Mouse (Mus musculus) midbrain, embryonic 10.5 days (tissue): ENCODE measurements around the gene Esrra. TPM values are rescaled to one million over a fixed set of nuclear protein-coding genes. Genes with fewer than 3 reads are reported as not detected.
"Not testable (repeated sequence)": the region's sequence is repeated elsewhere in the genome, so short reads cannot be mapped to it uniquely, and the experiment has no call there.

ENCODE experiments used
- DNase-seq: peaks from one replicate; pipeline ENCODE4 v3.0.0-alpha.2; 2017; ENCODE audit warnings: low spot score
- H3K27ac ChIP-seq: fragments of 300-500 bp; sonication (generic); replicated peaks from 2 replicates; pipeline ENCODE4 v1.5.1; 2016; ENCODE audit warnings: mild to moderate bottlenecking
- H3K27me3 ChIP-seq: fragments of 300-500 bp; sonication (generic); 2 replicates; pipeline ENCODE4 v1.6.1; 2016; ENCODE audit warnings: low read depth, mild to moderate bottlenecking; ENCODE audit not compliant: poor library complexity, severe bottlenecking
- H3K36me3 ChIP-seq: fragments of 300-500 bp; sonication (generic); 2 replicates; pipeline ENCODE4 v1.6.1; 2016; ENCODE audit warnings: mild to moderate bottlenecking, moderate library complexity
- H3K4me1 ChIP-seq: fragments of 300-500 bp; sonication (generic); 2 replicates; pipeline ENCODE4 v1.6.1; 2016
- H3K4me3 ChIP-seq: fragments of 300-500 bp; sonication (generic); 2 replicates; pipeline ENCODE4 v1.5.1; 2016; ENCODE audit warnings: mild to moderate bottlenecking, moderate library complexity
- H3K9me3 ChIP-seq: fragments of 300-500 bp; sonication (generic); replicated peaks from 2 replicates; pipeline ENCODE4 v1.6.1; 2016; ENCODE audit warnings: mild to moderate bottlenecking
- WGBS: fragments of 180-500 bp; shearing (Covaris S2); methylation state at CpG from one replicate; pipeline ENCODE4 v1.1.7; 2016; 5-methylcytosine and 5-hydroxymethylcytosine counted together
- polyA plus RNA-seq: library from polyadenylated mRNA; unstranded; fragments of >200 nt; fragmentation: Nextera tagmentation; extraction: Ambion mirVana; gene quantifications from 2 replicates; pipeline ENCODE4 v1.2.1, GENCODE M21; 2016

Gene Esrra
- polyA plus RNA-seq, 1 experiment from 2014 or later: 8.9 TPM

GRCm38 (mm10) chr19:6912205-6912970 is 9.2 kb downstream of the Esrra start:
- Histone ChIP-seq H3K27ac (no peak overlapping the region), H3K4me1 (peaks cover 34% of the 10 kb centered on the region), H3K27me3 (no peaks in the 10 kb centered on the region), H3K36me3 (peaks cover 35% of the 10 kb centered on the region), H3K9me3 (no peaks in the 10 kb centered on the region), H3K4me3 (peak overlapping the region; percentile 2; the same call in 1 of the 2 replicates)
- no peak for DNase-seq
- 93% methylated on average over 15 of the region's 15 CpGs for WGBS

- Histone ChIP-seq H3K9me3 (no peaks in the 10 kb centered on the region), H3K4me3 (peak overlapping the region; percentile 82), H3K4me1 (peaks cover 34% of the 10 kb centered on the region), H3K27me3 (no peaks in the 10 kb centered on the region), H3K36me3 (peaks cover 45% of the 10 kb centered on the region), H3K27ac (no peak overlapping the region)
- WGBS: 78% methylated on average over 19 of the region's 19 CpGs
- DNase-seq: no peak
Observed at GRCm38 (mm10) chr19:6911101-6912074, 10.2 kb downstream of the Esrra start.

GRCm38 (mm10) chr19:6910306-6910705 is 11.3 kb downstream of the Esrra start:
- Histone ChIP-seq H3K4me1 (peaks cover 34% of the 10 kb centered on the region), H3K27ac (peak overlapping the region; percentile 90), H3K36me3 (peaks cover 54% of the 10 kb centered on the region), H3K4me3 (peak overlapping the region; percentile 82)
- H3K27me3 ChIP-seq, H3K9me3 ChIP-seq: not testable (repeated sequence)
- DNase-seq: peak; percentile 43
- WGBS: under 1% methylated on average over 29 of the region's 30 CpGs

- H3K4me1 ChIP-seq: peaks cover 34% of the 10 kb centered on the region
- WGBS: under 1% methylated on average over 65 of the region's 65 CpGs
- H3K9me3 ChIP-seq: no peaks in the 10 kb centered on the region
- no peaks in the 10 kb centered on the region for H3K27me3 ChIP-seq
- peaks cover 60% of the 10 kb centered on the region for H3K36me3 ChIP-seq
- H3K4me3 ChIP-seq: peak within 1 kb of the TSS; percentile 82
- peak within 1 kb of the TSS; percentile 90 for H3K27ac ChIP-seq
- peak; percentile 93 for DNase-seq
Observed at GRCm38 (mm10) chr19:6909507-6910289, 11.9 kb downstream of the Esrra start, which contains the start of the genes Trmt112 and Prdx5. Gene Trmt112, plus strand, starts transcription at chr19:6909698. Gene Prdx5, minus strand, starts transcription at chr19:6910106.

GRCm38 (mm10) chr19:6909021-6909420 is 12.6 kb downstream of the Esrra start:
- no peaks in the 10 kb centered on the region for H3K9me3 ChIP-seq
- H3K4me3 ChIP-seq: peak overlapping the region; percentile 82
- no peaks in the 10 kb centered on the region for H3K27me3 ChIP-seq
- peaks cover 64% of the 10 kb centered on the region for H3K36me3 ChIP-seq
- WGBS: 14% methylated on average over 11 of the region's 11 CpGs
- DNase-seq: no peak
- peaks cover 34% of the 10 kb centered on the region for H3K4me1 ChIP-seq
- H3K27ac ChIP-seq: peak overlapping the region; percentile 90

GRCm38 (mm10) chr19:6907811-6908540 is 13.6 kb downstream of the Esrra start:
- DNase-seq: no peak
- Histone ChIP-seq H3K36me3 (peaks cover 57% of the 10 kb centered on the region), H3K27ac (no peak overlapping the region), H3K27me3 (no peaks in the 10 kb centered on the region), H3K9me3 (no peaks in the 10 kb centered on the region), H3K4me1 (peaks cover 34% of the 10 kb centered on the region), H3K4me3 (peak overlapping the region; percentile 82)
- WGBS: 88% methylated on average over 7 of the region's 7 CpGs

- Histone ChIP-seq H3K4me1 (peaks cover 34% of the 10 kb centered on the region), H3K27me3 (no peaks in the 10 kb centered on the region), H3K36me3 (peaks cover 48% of the 10 kb centered on the region), H3K4me3 (no peak overlapping the region), H3K27ac (no peak overlapping the region), H3K9me3 (no peaks in the 10 kb centered on the region)
- DNase-seq: no peak
- WGBS: 92% methylated on average over 8 of the region's 8 CpGs
Observed at GRCm38 (mm10) chr19:6907094-6907493, 14.5 kb downstream of the Esrra start.

GRCm38 (mm10) chr19:6906199-6906598 is 15.4 kb downstream of the Esrra start:
- Histone ChIP-seq H3K27ac (no peak overlapping the region), H3K4me1 (peaks cover 28% of the 10 kb centered on the region), H3K4me3 (no peak overlapping the region), H3K9me3 (no peaks in the 10 kb centered on the region), H3K36me3 (peaks cover 39% of the 10 kb centered on the region), H3K27me3 (no peaks in the 10 kb centered on the region)
- DNase-seq: no peak
- WGBS: 85% methylated on average over 3 of the region's 3 CpGs

GRCm38 (mm10) chr19:6905498-6906159 is 16.0 kb downstream of the Esrra start:
- Histone ChIP-seq H3K27ac (no peak overlapping the region), H3K9me3 (no peaks in the 10 kb centered on the region), H3K27me3 (no peaks in the 10 kb centered on the region), H3K4me3 (no peak overlapping the region), H3K36me3 (peaks cover 35% of the 10 kb centered on the region), H3K4me1 (peaks cover 24% of the 10 kb centered on the region)
- DNase-seq: no peak
- WGBS: 91% methylated on average over 11 of the region's 11 CpGs

- Histone ChIP-seq H3K4me1 (peaks cover 22% of the 10 kb centered on the region), H3K27me3 (no peaks in the 10 kb centered on the region), H3K9me3 (0 out of 2 replicates have a peak, but pooled peaks cover 7% of the 10 kb centered on the region), H3K36me3 (peaks cover 35% of the 10 kb centered on the region), H3K4me3 (no peak overlapping the region), H3K27ac (no peak overlapping the region)
- DNase-seq: no peak
- WGBS: 79% methylated on average over 2 of the region's 2 CpGs
Observed at GRCm38 (mm10) chr19:6904846-6905245, 16.8 kb downstream of the Esrra start.

GRCm38 (mm10) chr19:6903031-6903430 is 18.6 kb downstream of the Esrra start:
- Histone ChIP-seq H3K27ac (no peak overlapping the region), H3K36me3 (peaks cover 35% of the 10 kb centered on the region), H3K27me3 (no peaks in the 10 kb centered on the region), H3K9me3 (0 out of 2 replicates have a peak, but pooled peaks cover 8% of the 10 kb centered on the region), H3K4me3 (no peak overlapping the region), H3K4me1 (peaks cover 6% of the 10 kb centered on the region)
- no peak for DNase-seq
- 92% methylated on average over 1 of the region's 1 CpGs for WGBS
